Mouse (Mus musculus) liver, embryonic 11.5 days (tissue): ENCODE data around the gene Tenm3. TPM values are rescaled to one million over a fixed set of nuclear protein-coding genes. Genes with fewer than 3 reads are reported as not detected.

ENCODE experiments used
- ATAC-seq: fragments of 200-750 bp; cut with Nextera tagmentation; replicated peaks from 2 replicates; pipeline ENCODE4 v1.8.0; 2017; ENCODE audit warnings: moderate number of reproducible peaks, mild to moderate bottlenecking, moderate TSS enrichment, moderate library complexity; ENCODE audit not compliant: low FRiP score
- DNase-seq: peaks from one replicate; pipeline ENCODE4 v3.0.0-alpha.2; 2017; ENCODE audit warnings: low spot score
- H3K27ac ChIP-seq: fragments of 300-500 bp; sonication (generic); 2 replicates; pipeline ENCODE4 v1.5.1; 2014; ENCODE audit warnings: mild to moderate bottlenecking, low read depth, low read length, control low read depth
- H3K27me3 ChIP-seq: fragments of 300-500 bp; sonication (generic); replicated peaks from 2 replicates; pipeline ENCODE4 v1.6.1; 2014; ENCODE audit warnings: low read length, mixed read lengths; ENCODE audit not compliant: control insufficient read depth, insufficient read depth
- H3K36me3 ChIP-seq: fragments of 300-500 bp; sonication (generic); 2 replicates; pipeline ENCODE4 v1.6.1; 2014; ENCODE audit warnings: mild to moderate bottlenecking, low read length, moderate library complexity, mixed read lengths; ENCODE audit not compliant: control insufficient read depth, insufficient read depth
- H3K4me1 ChIP-seq: fragments of 300-500 bp; sonication (generic); replicated peaks from 2 replicates; pipeline ENCODE4 v1.6.1; 2014; ENCODE audit warnings: low read length, mixed read lengths; ENCODE audit not compliant: control insufficient read depth, insufficient read depth
- H3K4me2 ChIP-seq: fragments of 300-500 bp; sonication (generic); 2 replicates; pipeline ENCODE4 v1.6.1; 2014; ENCODE audit warnings: mild to moderate bottlenecking, control low read depth, moderate library complexity
- H3K4me3 ChIP-seq: fragments of 300-500 bp; sonication (generic); 2 replicates; pipeline ENCODE4 v1.5.1; 2014; ENCODE audit warnings: low read depth, low read length, control low read depth
- H3K9ac ChIP-seq: fragments of 300-500 bp; sonication (generic); 2 replicates; pipeline ENCODE4 v1.6.1; 2014; ENCODE audit warnings: low read depth, low read length, control low read depth
- H3K9me3 ChIP-seq: fragments of 300-500 bp; sonication (generic); 2 replicates; pipeline ENCODE4 v1.6.1; 2016; ENCODE audit warnings: low read length, inconsistent platforms, mixed read lengths; ENCODE audit not compliant: control insufficient read depth
- WGBS: fragments of 180-500 bp; shearing (Covaris S2); extraction: QIAGEN DNeasy Blood & Tissue Kit; methylation state at CpG from one replicate; pipeline ENCODE4 v1.1.7; 2014; 5-methylcytosine and 5-hydroxymethylcytosine counted together
- polyA plus RNA-seq: library from polyadenylated mRNA; unstranded; fragments of >200 nt; fragmentation: Nextera tagmentation; extraction: Ambion mirVana; gene quantifications from 2 replicates; pipeline ENCODE4 v1.2.1, GENCODE M21; 2014

Gene Tenm3
- polyA plus RNA-seq, 1 experiment from 2014 or later, result 13.6 TPM

DNA sequence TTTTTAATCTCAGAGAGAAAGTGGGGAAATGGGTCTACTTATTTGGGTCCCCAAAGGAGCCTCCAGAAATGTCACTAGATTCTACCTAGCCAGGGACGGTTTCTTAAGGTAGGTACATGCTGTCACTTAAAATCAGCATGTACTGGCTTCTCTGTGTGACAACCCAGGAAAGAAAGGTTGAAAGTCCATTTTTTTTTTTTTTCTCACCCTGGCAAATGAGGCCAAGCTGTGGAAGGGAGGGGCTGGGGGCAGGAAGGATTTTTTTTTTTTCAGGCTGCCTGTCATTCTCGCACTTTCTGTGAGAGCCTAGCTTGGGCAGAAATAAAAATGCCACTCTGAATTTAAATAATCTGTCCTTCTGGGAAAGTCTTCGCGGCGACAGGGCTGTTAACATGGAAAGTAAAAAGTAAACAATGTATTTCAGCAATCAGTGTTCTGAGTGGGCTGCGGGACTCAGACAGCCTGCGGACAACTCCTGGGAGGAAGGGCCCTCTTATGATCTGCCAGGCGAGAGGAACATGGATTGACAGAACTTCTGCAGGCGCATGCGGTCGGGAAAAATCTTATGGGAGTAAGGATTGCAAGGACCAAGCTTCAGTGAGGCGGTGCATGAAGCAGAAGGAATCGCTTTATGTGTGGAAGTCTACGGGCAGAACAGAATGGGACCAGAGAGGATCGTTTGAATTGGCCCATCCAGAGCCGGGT lies 621.9 kb downstream of the Tenm3 start:
- Histone ChIP-seq H3K27ac (no peak overlapping the region), H3K27me3 (no peaks in the 10 kb centered on the region), H3K9me3 (no peaks in the 10 kb centered on the region), H3K9ac (no peak overlapping the region), H3K4me1 (no peaks in the 10 kb centered on the region), H3K4me2 (peak overlapping the region; percentile 50), H3K36me3 (no peaks in the 10 kb centered on the region), H3K4me3 (peak overlapping the region; percentile 5; the same call in 1 of the 2 replicates)
- no peak for ATAC-seq
- no peak for DNase-seq
- 25% methylated on average over 16 of the region's 16 CpGs for WGBS

DNA sequence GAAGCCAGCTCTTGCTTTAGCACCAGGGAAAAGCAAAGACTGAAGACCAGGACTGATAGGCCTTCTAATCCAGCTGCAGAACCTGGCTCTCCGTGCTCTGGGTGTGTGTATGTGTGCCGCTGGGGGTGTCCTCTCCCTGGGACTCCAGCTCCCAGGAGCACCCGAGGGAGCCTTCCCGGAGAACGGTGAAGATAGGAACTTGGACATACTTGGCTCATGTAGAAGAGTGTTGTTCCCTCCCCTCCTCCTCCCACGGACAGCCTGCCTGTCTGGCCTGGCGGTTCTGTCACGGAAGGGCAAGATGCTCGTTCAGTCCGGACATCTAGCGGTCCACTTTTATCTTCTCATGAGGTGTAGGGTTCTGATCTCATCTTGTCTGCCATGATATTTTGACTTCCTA lies 622.4 kb downstream of the Tenm3 start:
- Histone ChIP-seq H3K27ac (no peak overlapping the region), H3K4me3 (no peak overlapping the region), H3K4me2 (no peak overlapping the region), H3K36me3 (no peaks in the 10 kb centered on the region), H3K9me3 (no peaks in the 10 kb centered on the region), H3K9ac (no peak overlapping the region), H3K27me3 (no peaks in the 10 kb centered on the region), H3K4me1 (no peaks in the 10 kb centered on the region)
- 70% methylated on average over 11 of the region's 11 CpGs for WGBS
- no peak for DNase-seq
- no peak for ATAC-seq

DNA sequence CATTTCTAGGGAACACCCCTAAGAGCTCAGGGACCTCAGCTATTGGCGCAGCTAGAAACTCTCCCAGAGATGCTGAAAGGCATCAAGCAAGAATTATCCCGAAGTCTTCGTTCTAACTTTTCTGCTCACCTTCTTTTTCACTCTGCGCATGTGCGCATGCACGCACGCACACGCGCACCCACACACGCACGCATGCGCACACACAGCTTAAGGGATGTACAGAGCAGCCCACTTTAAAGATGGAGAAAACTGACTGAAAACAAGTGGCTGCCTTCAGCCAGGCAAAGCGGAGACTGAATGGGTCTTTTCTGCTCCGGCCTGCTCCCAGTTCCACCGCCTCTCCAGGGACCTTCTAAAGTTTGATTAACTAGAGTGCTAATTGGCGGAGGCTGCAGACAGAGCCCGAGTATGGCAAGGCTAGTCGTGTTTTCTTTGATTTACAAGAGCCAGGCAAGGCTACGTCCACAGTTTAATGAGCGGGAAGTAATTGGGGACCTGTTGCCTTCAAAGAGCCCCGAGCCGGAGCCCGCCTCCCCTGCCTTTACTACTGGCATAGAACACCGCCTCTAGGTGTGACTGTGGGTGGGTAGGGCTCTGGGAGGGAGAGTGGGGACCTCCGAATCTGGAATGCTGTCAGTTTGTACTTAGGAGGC lies 623.1 kb downstream of the Tenm3 start:
- Histone ChIP-seq H3K36me3 (no peaks in the 10 kb centered on the region), H3K4me3 (no peak overlapping the region), H3K9me3 (no peaks in the 10 kb centered on the region), H3K4me2 (no peak overlapping the region), H3K9ac (no peak overlapping the region), H3K27me3 (no peaks in the 10 kb centered on the region), H3K27ac (no peak overlapping the region), H3K4me1 (no peaks in the 10 kb centered on the region)
- DNase-seq (no peak), ATAC-seq (no peak)
- 74% methylated on average over 25 of the region's 25 CpGs for WGBS

DNA sequence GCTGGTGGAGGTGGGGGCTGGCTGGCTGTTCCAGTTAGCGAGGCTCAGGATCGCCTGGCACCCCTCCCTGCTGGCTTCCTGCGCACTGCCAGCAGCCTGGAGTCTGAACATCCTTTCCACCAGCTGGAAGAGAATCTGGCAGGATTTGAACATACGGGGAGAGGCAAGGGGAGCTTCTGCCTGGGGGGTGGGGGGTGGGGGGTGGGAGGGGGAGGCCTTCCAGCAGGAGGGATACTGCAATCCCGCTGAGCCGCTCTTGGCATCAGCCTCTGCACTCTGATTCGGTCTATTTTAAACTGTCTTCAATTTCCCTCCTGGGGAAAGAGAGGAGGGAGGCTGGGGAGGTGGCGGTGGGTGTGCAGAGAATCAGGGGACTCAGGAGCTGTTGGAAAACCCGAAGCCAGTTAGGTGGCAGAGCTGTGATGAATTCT lies 628.7 kb downstream of the Tenm3 start:
- Histone ChIP-seq H3K4me2 (no peak overlapping the region), H3K36me3 (no peaks in the 10 kb centered on the region), H3K9ac (no peak overlapping the region), H3K27ac (no peak overlapping the region), H3K27me3 (no peaks in the 10 kb centered on the region), H3K9me3 (no peaks in the 10 kb centered on the region), H3K4me1 (no peaks in the 10 kb centered on the region), H3K4me3 (no peak overlapping the region)
- 48% methylated on average over 9 of the region's 9 CpGs for WGBS
- DNase-seq (no peak), ATAC-seq (no peak)

DNA sequence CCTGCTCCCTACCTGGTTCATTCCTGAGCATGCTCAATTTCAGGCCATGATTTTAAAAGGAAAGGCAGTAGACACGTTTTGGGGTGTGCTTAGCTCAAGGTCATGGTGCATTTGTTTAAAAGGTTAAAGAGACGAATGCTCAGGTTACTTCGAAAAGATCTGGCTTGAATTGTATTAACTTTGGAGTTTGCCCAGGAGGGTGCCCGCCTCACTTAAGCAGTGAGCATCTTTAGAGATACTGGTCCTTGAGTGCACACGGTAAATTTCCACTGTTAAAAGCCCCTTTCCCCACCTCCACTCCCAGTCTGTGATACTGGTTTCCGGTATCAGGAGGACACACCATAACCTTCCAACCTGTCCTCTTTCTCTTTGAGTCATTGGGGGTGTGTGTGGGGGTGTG lies 629.4 kb downstream of the Tenm3 start:
- H3K36me3 ChIP-seq, result no peaks in the 10 kb centered on the region
- H3K4me1 ChIP-seq, result no peaks in the 10 kb centered on the region
- no peaks in the 10 kb centered on the region for H3K27me3 ChIP-seq
- DNase-seq, result no peak
- 77% methylated on average over 6 of the region's 6 CpGs for WGBS
- H3K27ac ChIP-seq, result no peak overlapping the region
- H3K9me3 ChIP-seq, result no peaks in the 10 kb centered on the region
- no peak overlapping the region for H3K4me3 ChIP-seq
- H3K9ac ChIP-seq, result no peak overlapping the region
- H3K4me2 ChIP-seq, result no peak overlapping the region
- ATAC-seq, result no peak

DNA sequence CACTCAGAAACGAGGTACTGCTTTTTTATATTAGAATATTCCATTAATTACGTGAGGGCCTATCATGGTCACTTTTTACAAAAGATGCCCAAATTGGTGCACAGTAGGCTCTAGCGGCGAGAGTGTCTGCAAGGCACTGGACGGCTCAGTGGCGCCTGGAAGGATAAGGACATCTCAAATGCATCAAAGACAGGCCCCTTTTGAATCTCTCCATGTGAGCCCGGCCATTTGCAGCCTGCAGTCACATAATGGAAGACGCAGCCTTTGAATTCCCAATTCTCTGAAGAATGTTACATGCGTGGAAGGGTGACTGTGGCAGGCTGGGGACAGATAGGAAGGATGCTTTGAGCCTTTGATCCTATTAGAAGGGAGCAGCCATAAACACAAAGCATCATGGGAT lies 631.8 kb downstream of the Tenm3 start:
- no peak for ATAC-seq
- no peak overlapping the region for H3K4me3 ChIP-seq
- no peaks in the 10 kb centered on the region for H3K27me3 ChIP-seq
- H3K4me2 ChIP-seq, result no peak overlapping the region
- no peak overlapping the region for H3K9ac ChIP-seq
- H3K4me1 ChIP-seq, result no peaks in the 10 kb centered on the region
- no peak for DNase-seq
- no peaks in the 10 kb centered on the region for H3K36me3 ChIP-seq
- H3K9me3 ChIP-seq, result no peaks in the 10 kb centered on the region
- 86% methylated on average over 9 of the region's 9 CpGs for WGBS
- no peak overlapping the region for H3K27ac ChIP-seq

DNA sequence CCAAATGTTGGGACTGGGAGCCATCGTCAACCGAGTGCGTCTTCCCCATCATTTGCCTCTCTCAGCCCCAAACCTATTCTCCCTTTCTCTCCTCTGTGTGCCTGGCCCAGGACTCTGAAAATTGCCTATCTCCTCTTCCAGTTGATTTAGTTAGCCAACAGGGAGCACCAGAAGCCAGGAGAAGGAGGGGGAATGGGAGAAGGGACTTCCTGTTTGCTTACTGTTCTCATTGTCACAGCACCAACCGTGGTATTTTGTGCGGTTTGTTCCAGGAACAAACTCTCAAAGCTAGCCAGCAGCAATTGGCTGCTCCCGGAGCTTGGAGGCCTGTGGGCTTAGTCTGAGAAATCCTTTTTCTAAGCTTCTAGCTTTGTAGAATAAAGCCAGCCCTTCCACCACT lies 636.2 kb downstream of the Tenm3 start:
- Histone ChIP-seq H3K9me3 (no peaks in the 10 kb centered on the region), H3K4me2 (no peak overlapping the region), H3K9ac (no peak overlapping the region), H3K36me3 (no peaks in the 10 kb centered on the region), H3K4me3 (no peak overlapping the region), H3K27me3 (no peaks in the 10 kb centered on the region), H3K27ac (no peak overlapping the region), H3K4me1 (no peaks in the 10 kb centered on the region)
- DNase-seq, result no peak
- WGBS, result 79% methylated on average over 6 of the region's 6 CpGs
- no peak for ATAC-seq

DNA sequence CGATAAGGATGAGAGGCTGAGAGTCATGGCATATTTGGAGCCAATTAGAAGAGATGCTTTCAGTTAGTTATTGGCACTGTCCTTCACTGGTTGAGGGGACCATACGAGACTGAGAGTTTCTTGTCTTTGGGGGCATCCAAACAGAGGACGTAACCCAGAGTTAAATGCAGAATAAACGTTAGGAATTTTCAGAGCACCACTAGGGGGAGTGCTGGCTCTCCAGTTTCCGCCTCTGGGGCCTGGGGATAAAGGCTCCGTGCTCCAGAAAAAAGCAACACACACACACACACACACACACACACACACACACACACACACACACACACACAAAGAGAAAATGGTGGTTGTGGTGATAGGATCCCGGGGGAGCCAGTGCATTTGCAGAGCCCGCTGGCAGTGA lies 636.8 kb downstream of the Tenm3 start:
- no peaks in the 10 kb centered on the region for H3K9me3 ChIP-seq
- no peaks in the 10 kb centered on the region for H3K4me1 ChIP-seq
- H3K27ac ChIP-seq, result no peak overlapping the region
- no peak overlapping the region for H3K4me3 ChIP-seq
- no peaks in the 10 kb centered on the region for H3K27me3 ChIP-seq
- ATAC-seq (no peak), DNase-seq (no peak)
- H3K9ac ChIP-seq, result no peak overlapping the region
- H3K4me2 ChIP-seq, result no peak overlapping the region
- H3K36me3 ChIP-seq, result no peaks in the 10 kb centered on the region
- WGBS, result 68% methylated on average over 8 of the region's 8 CpGs

DNA sequence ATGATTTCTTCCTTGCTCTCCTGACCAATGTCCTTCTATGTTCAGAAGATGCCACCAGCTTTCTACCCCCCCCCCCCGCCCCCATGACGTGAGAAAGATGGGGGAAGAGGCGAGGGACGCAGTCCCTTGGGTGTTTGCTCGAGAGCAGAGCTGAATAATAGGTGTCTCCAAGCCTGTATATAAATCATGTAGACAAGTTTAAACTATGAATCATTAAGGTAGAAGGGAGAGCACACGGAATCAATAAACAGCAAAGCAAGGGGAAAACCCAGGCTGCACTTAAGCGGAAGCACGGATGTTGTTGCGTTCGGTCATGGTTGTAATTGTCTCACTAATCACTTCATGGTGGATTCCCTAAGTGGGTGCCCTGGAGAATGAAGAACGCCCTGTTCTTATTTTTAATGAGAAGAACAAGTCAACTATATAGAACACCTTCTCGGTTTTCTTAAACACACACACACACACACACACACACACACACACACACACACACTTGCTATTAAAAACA lies 638.9 kb downstream of the Tenm3 start:
- Histone ChIP-seq H3K36me3 (no peaks in the 10 kb centered on the region), H3K4me3 (no peak overlapping the region), H3K27me3 (no peaks in the 10 kb centered on the region), H3K27ac (no peak overlapping the region), H3K4me2 (no peak overlapping the region), H3K9me3 (no peaks in the 10 kb centered on the region), H3K9ac (no peak overlapping the region), H3K4me1 (no peaks in the 10 kb centered on the region)
- no peak for ATAC-seq
- 85% methylated on average over 12 of the region's 12 CpGs for WGBS
- DNase-seq, result no peak
